Mouse (Mus musculus) liver, postnatal 0 days (tissue): ENCODE measurements at regions not wholly inside any gene's neighbourhood (a gene's known extent, or its start where the extent isn't known, plus 50 kb on each side); places are given as distances from the start of the nearest gene placed in this dataset.

Source experiments
- CTCF ChIP-seq: sonication (generic); IDR thresholded peaks from 2 replicates; pipeline ENCODE4 v1.5.1; 2016; ENCODE audit warnings: antibody characterized with exemption, low read depth
- EP300 ChIP-seq: IDR thresholded peaks from 2 replicates; pipeline ENCODE4 v1.6.1; 2016; ENCODE audit warnings: antibody characterized with exemption, low read depth, mild to moderate bottlenecking

GRCm38 (mm10) chr1:157712519-157712918 is 206.0 kb downstream of the Sec16b start:
- no peak for TF ChIP-seq CTCF
- no peak for TF ChIP-seq EP300
